Mouse (Mus musculus) bone marrow, adult 2 months (tissue): Measurements from ENCODE around the gene Rps6ka6.

ENCODE experiments used
- CTCF ChIP-seq: fragments of 200-500 bp; IDR thresholded peaks from 2 replicates; pipeline ENCODE4 v1.5.1; 2011; ENCODE audit warnings: low read length, control low read depth; ENCODE audit not compliant: control insufficient read depth, insufficient read depth
- POLR2A ChIP-seq: fragments of 200-500 bp; IDR thresholded peaks from 2 replicates; pipeline ENCODE4 v1.6.1; 2011; ENCODE audit warnings: low read depth, mild to moderate bottlenecking, control low read depth, low read length, borderline replicate concordance; ENCODE audit not compliant: control insufficient read depth

DNA sequence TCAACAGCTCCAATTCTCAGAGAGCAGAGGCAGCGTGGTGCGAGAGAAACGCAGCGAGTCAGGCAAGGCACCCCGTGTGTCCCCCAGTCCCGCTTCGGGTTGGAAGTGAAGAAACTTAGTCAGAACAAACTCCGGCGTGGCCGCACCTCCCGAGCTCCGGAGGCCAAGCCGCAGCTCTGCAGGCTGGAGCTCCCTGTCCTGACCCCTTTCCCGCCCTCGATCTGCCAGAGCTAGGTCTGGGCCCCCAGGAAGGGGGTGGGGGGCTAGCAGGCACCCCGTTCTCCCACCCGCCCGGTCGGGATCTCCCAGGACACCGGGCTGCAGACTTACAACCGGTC is 75.3 kb downstream of the Rps6ka6 start:
- TF ChIP-seq POLR2A (no peak), CTCF (no peak)
